Mouse (Mus musculus) induced T-regulatory cell, adult 2 months (primary cell): ENCODE measurements around the gene Tnfrsf19.

ENCODE experiments used
- DNase-seq: peaks from one replicate; pipeline ENCODE4 v3.0.0-alpha.2; 2012; ENCODE audit warnings: low read depth

Tnfrsf19 gene

DNA sequence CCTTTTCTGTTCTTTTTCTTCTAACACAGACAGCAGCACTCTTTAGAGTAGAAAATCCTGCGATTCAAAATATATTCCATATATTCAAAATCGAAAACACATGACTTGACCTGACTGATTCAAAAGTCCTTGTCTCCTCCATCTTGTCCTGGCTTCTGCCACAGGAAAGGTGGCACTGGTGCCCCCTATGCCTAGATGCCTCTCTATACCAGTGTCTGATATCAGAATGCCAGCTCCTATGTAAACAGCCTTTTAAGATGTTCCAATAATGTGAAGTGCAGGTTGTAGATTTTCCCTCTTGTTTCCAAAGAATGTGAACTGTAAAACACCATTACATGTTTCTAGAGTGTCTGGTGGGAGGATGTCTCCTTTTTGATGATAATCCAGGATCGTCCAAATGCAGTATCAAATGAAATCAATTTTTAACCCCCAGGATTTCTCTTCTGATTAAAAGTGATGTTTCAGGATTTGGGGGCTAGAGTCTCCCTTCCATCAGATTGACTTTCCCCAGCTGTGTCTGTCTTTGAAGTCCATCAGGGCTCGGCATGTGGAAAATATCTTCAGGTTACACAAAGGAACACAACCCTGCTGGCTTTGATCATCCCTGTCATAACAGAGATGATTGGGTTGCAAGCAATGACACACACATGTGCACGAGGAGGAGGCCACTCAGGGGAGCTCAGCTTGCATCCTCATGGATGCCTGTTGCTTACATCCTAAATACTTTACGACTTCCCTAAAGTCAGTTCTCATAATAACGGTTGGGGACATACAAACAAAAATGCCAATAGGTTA, 82.1 kb downstream of the Tnfrsf19 start:
- no peak for DNase-seq

DNA sequence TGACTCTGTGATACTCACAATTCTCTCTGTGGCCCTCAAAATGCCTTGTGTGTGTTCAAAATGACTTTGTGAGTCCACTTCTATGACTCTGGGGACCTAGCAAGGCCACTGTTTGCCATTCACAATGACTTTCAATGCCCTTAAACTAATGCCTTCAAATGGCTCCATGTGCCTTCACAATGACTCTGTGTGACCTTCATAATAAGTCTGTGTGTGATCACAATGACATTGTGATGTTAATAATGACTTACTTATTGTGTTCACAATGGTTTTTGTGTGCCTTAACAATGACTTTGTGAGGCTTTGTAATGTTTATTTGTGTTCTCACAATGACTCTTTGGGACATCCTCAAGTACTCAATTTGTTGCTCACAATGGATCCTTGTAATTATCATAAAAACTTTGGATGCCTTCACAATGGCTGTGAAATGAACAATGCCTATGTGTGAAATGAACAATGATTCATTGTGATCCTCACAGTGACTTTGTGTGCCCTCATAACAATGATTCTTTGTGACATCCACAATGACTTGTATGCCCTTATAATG, 88.6 kb downstream of the Tnfrsf19 start:
- no peak for DNase-seq

GRCm38 (mm10) chr14:60937481-60938039, 108.7 kb downstream of the Tnfrsf19 start:
- no peak for DNase-seq

DNA sequence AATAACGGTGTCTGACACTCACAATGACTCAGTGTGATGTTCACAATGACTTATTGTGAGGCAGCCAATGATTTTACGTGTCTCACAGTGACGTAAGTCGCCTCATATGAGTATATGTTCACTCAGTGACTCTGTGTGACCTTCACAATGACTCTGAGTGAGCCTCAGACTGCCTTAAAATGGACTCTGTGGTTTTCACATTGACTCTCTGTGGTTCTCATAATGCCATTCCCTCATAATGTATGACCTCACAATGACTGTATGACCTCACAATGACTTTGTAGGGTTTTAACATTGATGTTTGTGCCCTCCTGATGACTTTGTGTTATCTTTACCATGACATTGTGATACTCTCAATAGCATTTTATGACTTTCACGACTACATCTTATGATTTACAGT, 110.6 kb downstream of the Tnfrsf19 start:
- no peak for DNase-seq

- no peak for DNase-seq
These were observed 120.3 kb downstream of the Tnfrsf19 start for GRCm38 (mm10) chr14:60926011-60926410.

DNA sequence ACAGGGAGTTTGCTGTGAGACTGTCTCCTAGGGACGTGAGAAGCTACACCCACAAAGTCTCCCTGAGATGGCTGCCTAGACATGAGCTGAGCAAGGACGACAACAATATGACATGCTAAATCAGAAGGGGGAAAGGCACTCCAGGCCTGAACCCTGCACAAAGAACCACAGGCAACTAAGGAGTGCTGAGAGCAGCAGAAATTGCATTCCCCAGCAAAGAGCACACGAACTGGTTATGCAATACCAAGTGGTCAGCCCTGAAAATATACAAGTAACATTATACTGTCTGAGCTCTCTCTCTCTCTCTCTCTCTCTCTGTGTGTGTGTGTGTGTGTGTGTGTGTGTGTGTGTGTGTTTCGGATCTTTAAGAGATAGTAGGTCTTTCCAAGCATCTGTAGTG, 129.6 kb downstream of the Tnfrsf19 start:
- DNase-seq, result no peak
